Mouse (Mus musculus) liver, embryonic 16.5 days (tissue): ENCODE measurements around the gene Ptk7. TPM values are rescaled to one million over a fixed set of nuclear protein-coding genes. Genes with fewer than 3 reads are reported as not detected.

Source experiments
- ATAC-seq: fragments of 200-750 bp; cut with Nextera tagmentation; 2 replicates; pipeline ENCODE4 v1.8.0; 2017; ENCODE audit warnings: low read depth, mild to moderate bottlenecking, moderate number of reproducible peaks, moderate library complexity
- H3K27ac ChIP-seq: fragments of 300-500 bp; sonication (generic); 2 replicates; pipeline ENCODE4 v1.5.1; 2014; ENCODE audit warnings: mild to moderate bottlenecking, low read length
- H3K27me3 ChIP-seq: fragments of 300-500 bp; sonication (generic); 2 replicates; pipeline ENCODE4 v1.6.1; 2014; ENCODE audit warnings: low read depth, low read length, mixed read lengths; ENCODE audit not compliant: control insufficient read depth, insufficient read depth
- H3K36me3 ChIP-seq: fragments of 300-500 bp; sonication (generic); 2 replicates; pipeline ENCODE4 v1.6.1; 2014; ENCODE audit warnings: mild to moderate bottlenecking; ENCODE audit not compliant: control insufficient read depth, insufficient read depth
- H3K4me1 ChIP-seq: fragments of 300-500 bp; sonication (generic); 2 replicates; pipeline ENCODE4 v1.6.1; 2014; ENCODE audit warnings: low read depth, low read length, mixed read lengths; ENCODE audit not compliant: control insufficient read depth
- H3K4me2 ChIP-seq: fragments of 300-500 bp; sonication (generic); 2 replicates; pipeline ENCODE4 v1.6.1; 2014; ENCODE audit warnings: low read depth, low read length, mixed read lengths
- H3K4me3 ChIP-seq: fragments of 300-500 bp; sonication (generic); 2 replicates; pipeline ENCODE4 v1.5.1; 2014; ENCODE audit warnings: low read depth, mild to moderate bottlenecking, low read length
- H3K9ac ChIP-seq: fragments of 300-500 bp; sonication (generic); 2 replicates; pipeline ENCODE4 v1.6.1; 2014; ENCODE audit warnings: low read depth, low read length
- H3K9me3 ChIP-seq: fragments of 300-500 bp; sonication (generic); replicated peaks from 2 replicates; pipeline ENCODE4 v1.6.1; 2016; ENCODE audit warnings: low read length; ENCODE audit not compliant: control insufficient read depth
- WGBS: fragments of 180-500 bp; shearing (Covaris S2); extraction: QIAGEN DNeasy Blood & Tissue Kit; methylation state at CpG from one replicate; pipeline ENCODE4 v1.1.7; 2014; ENCODE audit not compliant: insufficient replicate concordance; 5-methylcytosine and 5-hydroxymethylcytosine counted together
- polyA plus RNA-seq: library from polyadenylated mRNA; unstranded; fragments of >200 nt; fragmentation: Nextera tagmentation; extraction: Ambion mirVana; gene quantifications from 2 replicates; pipeline ENCODE4 v1.2.1, GENCODE M21; 2015

Gene Ptk7
- polyA plus RNA-seq, 1 experiment from 2014 or later = 9.4 TPM

DNA sequence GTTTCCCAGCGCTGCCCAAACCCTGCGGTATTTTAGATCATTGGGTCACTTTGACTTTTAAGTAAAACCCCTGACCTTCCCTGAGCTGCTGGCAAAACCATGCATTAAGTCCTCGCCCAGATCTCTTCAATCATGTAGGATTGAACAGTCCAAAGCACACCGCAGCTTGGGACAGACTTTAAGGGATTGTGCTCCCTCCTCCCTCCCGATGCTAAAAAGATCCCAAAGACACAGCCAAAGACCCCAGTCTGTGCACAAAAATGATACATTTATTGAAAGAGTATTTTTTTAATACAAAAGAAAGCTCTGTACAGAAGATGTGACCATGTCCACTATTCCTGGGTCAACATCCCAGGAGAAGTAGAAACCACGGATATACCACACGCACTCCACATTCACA lies 82.7 kb downstream of the Ptk7 start:
- no peak for ATAC-seq
- no peak overlapping the region for H3K27ac ChIP-seq
- peaks cover 6% of the 10 kb centered on the region; the same call in 1 of the 2 replicates for H3K36me3 ChIP-seq
- H3K9ac ChIP-seq = no peak overlapping the region
- 29% methylated on average over 7 of the region's 7 CpGs for WGBS
- H3K9me3 ChIP-seq = no peaks in the 10 kb centered on the region
- H3K27me3 ChIP-seq = peaks cover 22% of the 10 kb centered on the region
- H3K4me3 ChIP-seq = peak overlapping the region; percentile 56
- peak overlapping the region; percentile 64 for H3K4me2 ChIP-seq
- H3K4me1 ChIP-seq = peaks cover 3% of the 10 kb centered on the region; the same call in 1 of the 2 replicates

DNA sequence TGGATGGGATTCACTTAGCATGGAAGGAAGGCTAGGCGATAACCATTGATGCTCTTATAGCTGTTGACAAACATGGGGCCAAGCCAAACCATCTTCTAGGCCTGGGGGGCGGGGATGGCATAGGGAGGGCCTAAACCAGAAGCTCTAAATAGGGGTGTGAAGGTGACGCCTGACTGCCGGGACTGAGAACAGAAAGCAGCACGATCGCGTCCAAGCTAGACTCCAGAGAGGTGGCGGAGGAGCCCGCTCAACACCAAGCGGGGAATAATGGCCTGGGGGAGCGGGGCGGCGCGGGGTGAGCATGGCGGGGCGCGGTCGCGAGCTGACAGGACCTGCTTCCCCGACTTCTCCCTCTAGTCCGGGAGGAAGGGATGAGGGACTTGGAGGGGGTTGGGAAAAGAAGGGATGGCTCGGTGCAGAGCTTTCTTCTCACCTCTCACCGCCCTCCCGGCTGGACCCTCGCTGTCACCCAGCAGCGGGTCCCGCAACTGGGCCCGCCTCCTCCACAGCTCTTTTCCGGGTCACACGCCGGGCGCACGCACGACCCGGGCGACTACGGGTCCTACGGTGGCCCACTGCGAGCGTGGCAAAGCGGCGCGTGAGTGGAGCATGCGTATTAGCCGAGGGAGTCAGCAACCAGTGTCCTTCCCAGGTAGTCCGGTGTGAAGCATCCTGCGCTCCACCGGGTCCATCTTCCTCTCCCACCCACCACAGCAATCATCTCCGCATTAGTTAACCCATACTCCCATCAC lies 83.3 kb downstream of the Ptk7 start, which contains the start of gene Cul9:
TSS of gene Cul9 (minus strand) at position 576 of the 752 bp plus-strand sequence.
- H3K4me3 ChIP-seq = peak within 1 kb of the TSS; percentile 56
- H3K4me2 ChIP-seq = peak within 1 kb of the TSS; percentile 64
- H3K36me3 ChIP-seq = peaks cover 6% of the 10 kb centered on the region; the same call in 1 of the 2 replicates
- peak within 1 kb of the TSS; percentile 44 for H3K9ac ChIP-seq
- peak; percentile 50; the same call in 1 of the 2 replicates for ATAC-seq
- WGBS = 4% methylated on average over 47 of the region's 49 CpGs
- H3K27me3 ChIP-seq = peaks cover 22% of the 10 kb centered on the region
- H3K27ac ChIP-seq = no peak within 1 kb of the TSS
- peaks cover 3% of the 10 kb centered on the region; the same call in 1 of the 2 replicates for H3K4me1 ChIP-seq
- H3K9me3 ChIP-seq = no peaks in the 10 kb centered on the region

DNA sequence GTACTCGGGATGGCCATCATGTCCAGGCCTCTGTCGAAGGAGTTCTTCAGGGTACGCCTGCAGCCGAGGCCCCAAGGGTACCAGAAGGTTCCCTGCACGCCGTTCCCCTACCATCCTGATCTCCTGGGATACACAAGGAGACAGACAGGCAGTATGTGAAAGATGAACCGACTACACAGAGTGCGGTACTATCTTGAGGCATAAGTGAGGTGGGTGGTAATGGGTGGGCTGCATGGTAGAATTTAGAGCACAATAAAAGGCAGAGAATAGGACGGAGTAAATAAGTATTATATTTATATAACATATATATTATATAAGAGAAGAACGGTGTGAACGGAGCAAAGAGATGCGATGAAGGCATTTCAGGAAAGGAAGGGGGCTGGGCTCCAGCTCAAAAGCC lies 85.6 kb downstream of the Ptk7 start:
- peaks cover 24% of the 10 kb centered on the region for H3K27me3 ChIP-seq
- 84% methylated on average over 12 of the region's 12 CpGs for WGBS
- peaks cover 4% of the 10 kb centered on the region; the same call in 1 of the 2 replicates for H3K36me3 ChIP-seq
- no peaks in the 10 kb centered on the region for H3K9me3 ChIP-seq
- no peak overlapping the region for H3K27ac ChIP-seq
- no peak for ATAC-seq
- peaks cover 3% of the 10 kb centered on the region; the same call in 1 of the 2 replicates for H3K4me1 ChIP-seq
- no peak overlapping the region for H3K4me3 ChIP-seq
- H3K9ac ChIP-seq = no peak overlapping the region
- H3K4me2 ChIP-seq = no peak overlapping the region

DNA sequence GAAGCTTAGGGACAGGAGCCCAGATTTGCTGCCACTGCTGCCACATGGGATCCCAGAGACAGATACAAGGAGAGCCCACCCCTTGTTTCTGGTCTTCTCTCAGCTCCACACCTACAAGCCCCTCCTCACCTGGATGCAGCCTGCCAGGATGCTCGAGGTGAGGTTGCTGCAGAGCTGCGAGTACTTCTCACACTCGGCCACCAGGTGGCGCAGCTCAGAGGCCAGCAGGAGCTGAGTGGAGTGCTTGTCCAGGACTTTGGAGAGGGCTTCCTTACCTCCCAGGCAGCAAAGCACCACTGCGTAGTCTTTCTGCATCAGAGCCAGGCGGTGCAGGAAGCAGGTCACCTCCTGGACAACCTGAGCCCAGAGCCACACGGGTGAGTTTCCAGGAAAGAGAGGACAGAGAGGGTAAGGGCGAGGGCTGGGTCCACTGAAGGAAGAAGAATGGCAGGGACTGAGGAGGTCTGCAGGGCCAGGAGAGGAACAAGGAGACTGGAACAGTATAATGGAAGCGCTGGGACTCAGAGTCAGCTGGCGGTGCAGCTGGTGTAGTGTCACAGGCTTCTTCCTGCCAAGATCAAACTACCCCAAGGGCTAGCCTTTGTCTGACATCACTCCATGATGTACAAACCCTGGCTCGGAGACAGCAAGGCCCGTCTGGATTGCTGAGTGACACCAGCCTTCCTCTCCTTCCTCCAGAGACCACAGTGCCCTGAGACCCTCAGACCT lies 103.6 kb downstream of the Ptk7 start:
- ATAC-seq = peak; percentile 35; the same call in 1 of the 2 replicates
- Histone ChIP-seq H3K36me3 (no peaks in the 10 kb centered on the region), H3K4me3 (no peak overlapping the region), H3K27ac (no peak overlapping the region), H3K4me2 (no peak overlapping the region), H3K4me1 (no peaks in the 10 kb centered on the region), H3K9me3 (no peaks in the 10 kb centered on the region), H3K9ac (no peak overlapping the region), H3K27me3 (peaks cover 4% of the 10 kb centered on the region; the same call in 1 of the 2 replicates)
- WGBS = 33% methylated on average over 12 of the region's 12 CpGs

DNA sequence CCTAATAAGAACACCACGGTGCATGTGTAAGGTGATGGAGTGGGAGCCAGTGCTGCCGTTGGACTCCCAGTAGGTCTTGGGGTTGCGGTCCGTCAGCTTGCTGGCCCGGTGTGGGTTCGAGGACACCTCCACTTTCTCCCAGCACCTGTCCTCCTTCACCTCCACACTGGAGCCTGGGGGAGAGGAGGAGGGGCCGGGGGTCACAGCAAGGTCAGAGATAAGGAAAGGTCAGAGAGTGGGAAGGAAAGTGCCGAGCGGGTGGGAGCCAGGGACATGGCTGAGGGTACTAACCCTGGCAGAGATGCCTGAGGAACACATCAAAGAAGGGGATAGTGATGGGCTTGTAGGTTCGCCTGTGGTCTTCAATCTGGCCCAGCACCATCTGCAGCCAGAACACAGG lies 104.2 kb downstream of the Ptk7 start:
- 64% methylated on average over 10 of the region's 10 CpGs for WGBS
- H3K27me3 ChIP-seq = peaks cover 7% of the 10 kb centered on the region; the same call in 1 of the 2 replicates
- H3K9ac ChIP-seq = no peak overlapping the region
- no peak for ATAC-seq
- no peaks in the 10 kb centered on the region for H3K9me3 ChIP-seq
- H3K4me2 ChIP-seq = no peak overlapping the region
- H3K4me1 ChIP-seq = no peaks in the 10 kb centered on the region
- no peaks in the 10 kb centered on the region for H3K36me3 ChIP-seq
- no peak overlapping the region for H3K27ac ChIP-seq
- H3K4me3 ChIP-seq = no peak overlapping the region

DNA sequence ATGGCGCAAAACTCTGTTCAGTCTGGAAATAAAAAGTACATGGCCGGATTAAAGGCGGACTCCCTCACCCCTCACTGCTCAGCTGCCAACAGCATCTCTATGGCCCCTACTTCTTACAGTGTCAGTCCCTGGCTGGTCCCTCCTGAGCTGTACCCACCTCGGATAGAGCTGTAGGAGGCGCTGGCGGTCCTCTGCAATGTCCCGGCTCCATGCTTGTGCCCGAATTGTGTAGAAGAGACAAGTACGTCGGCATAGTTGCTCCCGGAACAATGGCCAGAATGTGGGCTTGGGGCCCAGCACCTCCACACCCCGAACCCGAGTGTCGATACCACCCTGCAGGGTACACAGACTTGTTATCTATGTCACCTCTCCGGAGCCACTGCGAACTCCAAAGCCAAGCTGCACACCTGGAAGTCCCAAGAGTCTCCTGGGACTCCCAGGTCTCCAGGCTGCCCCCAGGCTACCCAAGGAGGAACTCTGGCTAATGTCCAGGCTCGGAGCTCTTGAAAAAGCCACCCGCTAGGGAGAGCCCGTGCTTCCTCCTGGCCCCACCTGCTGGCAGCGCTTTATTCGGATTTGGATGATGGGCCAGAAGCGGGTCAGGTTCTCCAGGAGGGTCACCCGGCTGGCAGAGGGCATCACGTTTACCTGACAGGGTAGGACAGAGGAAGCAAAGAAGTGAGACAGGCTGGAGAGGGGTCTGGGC lies 107.2 kb downstream of the Ptk7 start:
- no peak for ATAC-seq
- H3K27me3 ChIP-seq = peaks cover 12% of the 10 kb centered on the region; the same call in 1 of the 2 replicates
- no peaks in the 10 kb centered on the region for H3K36me3 ChIP-seq
- H3K9me3 ChIP-seq = no peaks in the 10 kb centered on the region
- no peaks in the 10 kb centered on the region for H3K4me1 ChIP-seq
- no peak overlapping the region for H3K27ac ChIP-seq
- H3K4me2 ChIP-seq = no peak overlapping the region
- no peak overlapping the region for H3K9ac ChIP-seq
- no peak overlapping the region for H3K4me3 ChIP-seq
- 46% methylated on average over 24 of the region's 24 CpGs for WGBS

DNA sequence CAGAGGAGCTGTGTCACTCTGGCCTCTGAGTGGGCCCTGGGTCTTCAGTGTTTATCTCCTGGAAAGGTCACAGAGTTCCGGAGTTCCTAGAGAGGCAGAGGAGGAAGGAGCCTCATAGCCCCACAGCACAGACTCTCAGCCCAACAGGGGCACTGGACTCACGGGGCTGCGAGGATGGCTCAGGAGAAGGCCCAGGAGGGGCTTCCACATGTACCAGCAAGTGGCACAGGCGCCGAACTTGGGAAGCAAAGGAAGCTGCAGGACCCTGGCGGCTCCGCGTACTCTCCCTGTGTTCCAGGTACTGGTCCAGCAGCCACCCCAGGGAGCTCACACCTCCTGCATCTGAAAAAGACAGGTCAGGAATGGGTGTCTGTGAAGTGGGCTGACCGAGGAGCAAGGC lies 108.1 kb downstream of the Ptk7 start:
- H3K4me2 ChIP-seq = peak overlapping the region; percentile 15; the same call in 1 of the 2 replicates
- H3K9me3 ChIP-seq = no peaks in the 10 kb centered on the region
- ATAC-seq = no peak
- 0 out of 2 replicates have a peak overlapping the region, but pooled peaks have one; percentile 11 for H3K4me3 ChIP-seq
- no peak overlapping the region for H3K27ac ChIP-seq
- H3K9ac ChIP-seq = no peak overlapping the region
- H3K27me3 ChIP-seq = peaks cover 12% of the 10 kb centered on the region; the same call in 1 of the 2 replicates
- no peaks in the 10 kb centered on the region for H3K36me3 ChIP-seq
- H3K4me1 ChIP-seq = no peaks in the 10 kb centered on the region
- 63% methylated on average over 9 of the region's 9 CpGs for WGBS

DNA sequence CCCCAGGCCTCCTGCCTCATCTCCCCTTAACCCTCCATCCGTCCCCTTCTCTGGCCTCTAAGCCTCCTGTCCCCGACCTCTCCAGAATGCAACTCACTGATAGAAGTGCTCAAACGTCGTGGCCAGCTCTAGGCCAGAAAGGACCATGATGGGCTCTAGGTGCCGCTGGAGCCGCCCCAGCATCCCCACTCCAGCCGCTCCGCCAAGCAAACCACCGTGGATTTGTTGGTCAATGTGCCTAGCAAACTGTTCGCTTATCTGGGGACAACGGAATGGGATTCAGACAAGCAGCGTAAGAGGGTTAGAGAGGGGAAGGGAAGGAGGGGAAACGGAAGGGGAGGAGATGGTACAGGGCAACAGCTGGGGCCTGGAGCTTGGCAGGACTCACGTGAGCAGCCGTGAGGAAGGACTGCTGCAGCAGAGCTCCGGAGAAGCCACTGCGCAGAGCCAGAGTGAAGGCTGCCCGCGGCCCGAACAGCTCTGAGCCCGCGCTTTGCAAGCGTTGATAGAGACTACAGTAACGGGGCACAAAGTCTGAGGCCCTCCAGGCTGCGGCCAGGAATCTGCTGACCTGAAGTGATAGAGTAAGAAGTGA lies 108.8 kb downstream of the Ptk7 start:
- H3K36me3 ChIP-seq = no peaks in the 10 kb centered on the region
- no peak overlapping the region for H3K27ac ChIP-seq
- H3K9ac ChIP-seq = no peak overlapping the region
- WGBS = 18% methylated on average over 25 of the region's 25 CpGs
- H3K4me1 ChIP-seq = no peaks in the 10 kb centered on the region
- ATAC-seq = no peak
- peak overlapping the region; percentile 15; the same call in 1 of the 2 replicates for H3K4me2 ChIP-seq
- H3K9me3 ChIP-seq = no peaks in the 10 kb centered on the region
- peaks cover 12% of the 10 kb centered on the region; the same call in 1 of the 2 replicates for H3K27me3 ChIP-seq
- H3K4me3 ChIP-seq = 0 out of 2 replicates have a peak overlapping the region, but pooled peaks have one; percentile 11
